Mouse (Mus musculus) megakaryocyte, embryonic 14.5 days (primary cell): ENCODE measurements at regions not wholly inside any gene's neighbourhood (a gene's known extent, or its start where the extent isn't known, plus 50 kb on each side); places are given as distances from the start of the nearest gene placed in this dataset.

Experiments used
- FLI1 ChIP-seq: IDR thresholded peaks from 2 replicates; pipeline ENCODE4 v1.6.1; 2012; ENCODE audit warnings: low read length, inconsistent platforms, mixed read lengths
- GATA1 ChIP-seq: IDR thresholded peaks from 3 replicates; pipeline ENCODE4 v1.6.1; 2012; ENCODE audit warnings: mixed read lengths, low read length, inconsistent platforms, borderline replicate concordance

GRCm38 (mm10) chr12:16276301-16276700, 334.5 kb downstream of the Lpin1 start:
- TF ChIP-seq GATA1 (no peak), FLI1 (no peak)
